Mouse (Mus musculus): ENCODE results near the gene 1520401A03Rik.
"Not testable (repeated sequence)": the region's sequence is repeated elsewhere in the genome, so short reads cannot be mapped to it uniquely, and the experiment has no call there.

1520401A03Rik gene

GRCm38 (mm10) chr17:23722376-23723125 is at the start of gene 1520401A03Rik:
Gene 1520401A03Rik, minus strand, starts transcription at chr17:23722783.
- no peak for DNase-seq (ENCODE audit: low read depth, low spot score)

GRCm38 (mm10) chr17:23772219-23772556 is 49.6 kb upstream of the 1520401A03Rik start:
- DNase-seq (ENCODE audit: low read depth, low spot score) = not testable (repeated sequence)

- DNase-seq (ENCODE audit: low read depth, low spot score) = peak; percentile 94
Observed at GRCm38 (mm10) chr17:23771284-23772218, 49.0 kb upstream of the 1520401A03Rik start, which contains the start of gene Flywch1. Gene Flywch1, minus strand, starts transcription at chr17:23771602.

- no peak for DNase-seq (ENCODE audit: low read depth, low spot score)
Observed at GRCm38 (mm10) chr17:23770896-23771283, 48.3 kb upstream of the 1520401A03Rik start.

GRCm38 (mm10) chr17:23770493-23770892 is 47.9 kb upstream of the 1520401A03Rik start:
- no peak for DNase-seq (ENCODE audit: low read depth, low spot score)

GRCm38 (mm10) chr17:23762976-23763375 is 40.4 kb upstream of the 1520401A03Rik start:
- no peak for DNase-seq (ENCODE audit: low read depth, low spot score)

- no peak for DNase-seq (ENCODE audit: low read depth, low spot score)
Observed at GRCm38 (mm10) chr17:23761155-23761554, 38.6 kb upstream of the 1520401A03Rik start.

- DNase-seq (ENCODE audit: low read depth, low spot score) = no peak
Observed at GRCm38 (mm10) chr17:23760231-23760630, 37.6 kb upstream of the 1520401A03Rik start.

GRCm38 (mm10) chr17:23758801-23759200 is 36.2 kb upstream of the 1520401A03Rik start:
- DNase-seq (ENCODE audit: low read depth, low spot score) = no peak

GRCm38 (mm10) chr17:23757581-23757980 is 35.0 kb upstream of the 1520401A03Rik start:
- DNase-seq (ENCODE audit: low read depth, low spot score) = no peak

- no peak for DNase-seq (ENCODE audit: low read depth, low spot score)
Observed at GRCm38 (mm10) chr17:23755689-23756088, 33.1 kb upstream of the 1520401A03Rik start.

- DNase-seq (ENCODE audit: low read depth, low spot score) = no peak
Observed at GRCm38 (mm10) chr17:23749400-23750191, 27.0 kb upstream of the 1520401A03Rik start.

- DNase-seq (ENCODE audit: low read depth, low spot score) = no peak
Observed at GRCm38 (mm10) chr17:23748631-23749391, 26.2 kb upstream of the 1520401A03Rik start.

GRCm38 (mm10) chr17:23748026-23748425 is 25.4 kb upstream of the 1520401A03Rik start:
- DNase-seq (ENCODE audit: low read depth, low spot score) = no peak

GRCm38 (mm10) chr17:23747471-23747870 is 24.9 kb upstream of the 1520401A03Rik start:
- no peak for DNase-seq (ENCODE audit: low read depth, low spot score)

- no peak for DNase-seq (ENCODE audit: low read depth, low spot score)
Observed at GRCm38 (mm10) chr17:23746767-23747166, 24.2 kb upstream of the 1520401A03Rik start.

GRCm38 (mm10) chr17:23746311-23746710 is 23.7 kb upstream of the 1520401A03Rik start:
- DNase-seq (ENCODE audit: low read depth, low spot score) = no peak

- no peak for DNase-seq (ENCODE audit: low read depth, low spot score)
Observed at GRCm38 (mm10) chr17:23745301-23746251, 23.0 kb upstream of the 1520401A03Rik start, which contains the start of gene Kremen2. Gene Kremen2, minus strand, starts transcription at chr17:23745833.

- DNase-seq (ENCODE audit: low read depth, low spot score) = no peak
Observed at GRCm38 (mm10) chr17:23744651-23745050, 22.1 kb upstream of the 1520401A03Rik start.

GRCm38 (mm10) chr17:23744076-23744475 is 21.5 kb upstream of the 1520401A03Rik start:
- DNase-seq (ENCODE audit: low read depth, low spot score) = no peak
